30 mouse cellular contexts compared by ENCODE assay signal in genomic region chrX:72169146-72169545, GRCm38 (mm10). TPM values are rescaled to one million over a fixed set of nuclear protein-coding genes. Genes with fewer than 3 reads are reported as not detected.
"Had no signal": no experiment of that assay in that cellular context is flagged by ENCODE, and none has a peak within 500 bp of the region (broad histone marks: within the 10 kb centered on the region; RNA-seq: fewer than 3 reads in every experiment).

No protein-coding gene starts in this region.

- H3K9me3 ChIP-seq: kidney, embryonic 15.5 days; liver, embryonic 13.5 days had no signal

- H3K9ac ChIP-seq: kidney, embryonic 15.5 days; liver, embryonic 13.5 days had no signal

- H3K4me3 ChIP-seq: kidney, embryonic 15.5 days; liver, embryonic 13.5 days had no signal

- H3K36me3 ChIP-seq: kidney, embryonic 15.5 days; liver, embryonic 13.5 days had no signal

- H3K4me2 ChIP-seq: kidney, embryonic 15.5 days; liver, embryonic 13.5 days; midbrain, embryonic 11.5 days had no signal

- DNase-seq: kidney, postnatal 10 days; kidney, postnatal 36 days; liver, embryonic 13.5 days; lung, adult 2 months; lung, postnatal 14 days; lung, postnatal 4 days; midbrain, embryonic 14.5 days; right cerebral cortex, adult 18-20 months; right cerebral cortex, postnatal 14 days; right cerebral cortex, postnatal 4 days; thymus, adult 2 months; thymus, postnatal 14 days; thymus, postnatal 4 days had no signal

- H3K4me1 ChIP-seq: kidney, embryonic 15.5 days; liver, embryonic 13.5 days had no signal

- H3K27me3 ChIP-seq: kidney, embryonic 15.5 days; liver, embryonic 13.5 days had no signal

- H3K27ac ChIP-seq: kidney, embryonic 15.5 days; liver, embryonic 13.5 days; stomach, postnatal 0 days had no signal

RNA-seq across cellular contexts. Expression of gene Magea4, which starts 52.7 kb away (rescaled TPM):
- total RNA-seq: layer of hippocampus, adult 8-10 months; layer of hippocampus, postnatal 10 days; left cerebral cortex, postnatal 25 days; liver, adult 2 months; megakaryocyte progenitor cell, adult 5-6 weeks; megakaryocyte-erythroid progenitor cell, adult 5-6 weeks; midbrain, postnatal 0 days had no signal
- polyA plus RNA-seq: kidney, embryonic 15.5 days; limb, embryonic 11.5 days; limb, embryonic 14.5 days; liver, adult 2 months; liver, embryonic 13.5 days; liver, embryonic 16.5 days; lung, adult 2 months; lung, embryonic 16.5 days; midbrain, embryonic 11.5 days; midbrain, embryonic 14.5 days; midbrain, postnatal 0 days; neural tube, embryonic 11.5 days; neural tube, embryonic 14.5 days; stomach, embryonic 14.5 days; stomach, postnatal 0 days; thymus, adult 2 months had no signal
